Mouse (Mus musculus) heart, embryonic 11.5 days (tissue): ENCODE data around the gene Ano6. TPM values are rescaled to one million over a fixed set of nuclear protein-coding genes. Genes with fewer than 3 reads are reported as not detected.

Experiments
- ATAC-seq: fragments of 200-750 bp; cut with Nextera tagmentation; replicated peaks from 2 replicates; pipeline ENCODE4 v1.8.0; 2017; ENCODE audit warnings: moderate library complexity; ENCODE audit not compliant: insufficient number of reproducible peaks, low FRiP score, low TSS enrichment
- H3K27ac ChIP-seq: fragments of 300-500 bp; sonication (generic); 2 replicates; pipeline ENCODE4 v1.5.1; 2014; ENCODE audit warnings: mild to moderate bottlenecking, low read depth, low read length
- H3K27me3 ChIP-seq: fragments of 300-500 bp; sonication (generic); 2 replicates; pipeline ENCODE4 v1.6.1; 2014; ENCODE audit warnings: mild to moderate bottlenecking, low read length, mixed read lengths; ENCODE audit not compliant: control insufficient read depth, insufficient read depth
- H3K36me3 ChIP-seq: fragments of 300-500 bp; sonication (generic); 2 replicates; pipeline ENCODE4 v1.6.1; 2014; ENCODE audit warnings: mild to moderate bottlenecking, low read length, moderate library complexity, mixed read lengths; ENCODE audit not compliant: control insufficient read depth, insufficient read depth
- H3K4me1 ChIP-seq: fragments of 300-500 bp; sonication (generic); 2 replicates; pipeline ENCODE4 v1.6.1; 2014; ENCODE audit warnings: low read length; ENCODE audit not compliant: control insufficient read depth, insufficient read depth
- H3K4me2 ChIP-seq: fragments of 300-500 bp; sonication (generic); 2 replicates; pipeline ENCODE4 v1.6.1; 2014; ENCODE audit warnings: mild to moderate bottlenecking, moderate library complexity
- H3K4me3 ChIP-seq: fragments of 300-500 bp; sonication (generic); 2 replicates; pipeline ENCODE4 v1.5.1; 2014; ENCODE audit warnings: low read depth, low read length
- H3K9ac ChIP-seq: fragments of 300-500 bp; sonication (generic); 2 replicates; pipeline ENCODE4 v1.6.1; 2014; ENCODE audit warnings: mild to moderate bottlenecking, low read depth, low read length, moderate library complexity
- H3K9me3 ChIP-seq: fragments of 300-500 bp; sonication (generic); replicated peaks from 2 replicates; pipeline ENCODE4 v1.6.1; 2016; ENCODE audit warnings: low read length; ENCODE audit not compliant: control insufficient read depth
- whole genome bisulfite sequencing: fragments of 180-500 bp; shearing (Covaris S2); extraction: QIAGEN DNeasy Blood & Tissue Kit; methylation state at CpG from one replicate; pipeline ENCODE4 v1.1.7; 2014; ENCODE audit not compliant: insufficient replicate concordance; 5-methylcytosine and 5-hydroxymethylcytosine counted together
- microRNA-seq: library from miRNA; unstranded; fragments of <30 nt; microRNA quantifications from one replicate; pipeline ENCODE4, GENCODE M21; 2016; ENCODE audit warnings: borderline number of aligned reads
- polyA plus RNA-seq: library from polyadenylated mRNA; unstranded; fragments of >200 nt; fragmentation: Nextera tagmentation; extraction: Ambion mirVana; gene quantifications from 2 replicates; pipeline ENCODE4 v1.2.1, GENCODE M21; 2014

Gene Ano6
- polyA plus RNA-seq, 1 experiment from 2014 or later, result 40.9 TPM

DNA sequence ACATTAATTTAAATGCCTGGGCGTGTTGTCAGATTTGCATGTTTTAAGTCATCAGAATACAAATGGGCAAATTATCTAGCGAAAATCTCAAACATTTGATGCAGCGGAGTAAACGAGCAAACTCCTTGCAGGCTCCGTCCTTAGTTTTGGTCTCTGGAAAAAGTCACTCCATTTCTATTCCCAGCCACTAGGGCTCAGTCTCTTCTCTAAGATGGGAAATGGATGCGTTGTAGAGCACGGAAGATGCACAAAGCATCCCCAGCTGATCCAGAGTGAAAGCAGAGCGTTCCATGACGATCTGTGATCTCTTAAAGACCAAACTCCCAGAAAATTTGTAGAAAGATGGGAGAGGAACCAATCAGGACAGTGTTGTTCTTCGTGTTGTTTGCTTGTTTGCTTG, 230.9 kb downstream of the Ano6 start:
- 60% methylated on average over 10 of the region's 10 CpGs for WGBS

More for the DNA sequence above, 230.9 kb downstream of the Ano6 start:
- no peak overlapping the region for H3K9ac ChIP-seq
- H3K4me2 ChIP-seq, result no peak overlapping the region
- H3K9me3 ChIP-seq, result peaks cover 3% of the 10 kb centered on the region
- no peaks in the 10 kb centered on the region for H3K4me1 ChIP-seq
- no peaks in the 10 kb centered on the region for H3K27me3 ChIP-seq
- no peak overlapping the region for H3K4me3 ChIP-seq
- no peaks in the 10 kb centered on the region for H3K36me3 ChIP-seq
- H3K27ac ChIP-seq, result no peak overlapping the region
- no peak for ATAC-seq

Small RNA genes within 50 kb of the gene (microRNA-seq; reads per million reads assigned to microRNA genes)
- gene Gm25070, result not detected

Other genes with a start within 250 kb of the Ano6 start
- 0.07 TPM in 1 of 2 replicates, not detected in the other for gene Dbx2, start 134.9 kb upstream of the Ano6 start, polyA plus RNA-seq